Mouse (Mus musculus) cerebellum, adult 2 months (tissue): ENCODE measurements around the gene Saysd1.

Source experiments
- CTCF ChIP-seq: fragments of 200-500 bp; IDR thresholded peaks from 2 replicates; pipeline ENCODE4 v1.5.1; 2011; ENCODE audit warnings: low read depth, mild to moderate bottlenecking, control low read depth, low read length, moderate library complexity, borderline replicate concordance; ENCODE audit not compliant: insufficient read depth
- POLR2A ChIP-seq: fragments of 200-500 bp; IDR thresholded peaks from 2 replicates; pipeline ENCODE4 v1.6.1; 2011; ENCODE audit warnings: low read length, control low read depth, borderline replicate concordance; ENCODE audit not compliant: insufficient read depth

GRCm38 (mm10) chr14:20039795-20040194 lies 98.5 kb downstream of the Saysd1 start:
- TF ChIP-seq CTCF (no peak), POLR2A (no peak)
